Mouse (Mus musculus) limb, embryonic 10.5 days (tissue): Measurements from ENCODE around the gene Cacna2d3. TPM values are rescaled to one million over a fixed set of nuclear protein-coding genes. Genes with fewer than 3 reads are reported as not detected.

Source experiments
- DNase-seq: peaks from one replicate; pipeline ENCODE4 v3.0.0-alpha.2; 2017; ENCODE audit warnings: low spot score
- H3K27ac ChIP-seq: fragments of 300-500 bp; sonication (generic); 2 replicates; pipeline ENCODE4 v1.5.1; 2016; ENCODE audit warnings: mild to moderate bottlenecking
- H3K27me3 ChIP-seq: fragments of 300-500 bp; sonication (generic); 2 replicates; pipeline ENCODE4 v1.6.1; 2016; ENCODE audit warnings: low read depth, mild to moderate bottlenecking; ENCODE audit not compliant: poor library complexity, severe bottlenecking
- H3K36me3 ChIP-seq: fragments of 300-500 bp; sonication (generic); 2 replicates; pipeline ENCODE4 v1.6.1; 2016; ENCODE audit warnings: mild to moderate bottlenecking, moderate library complexity
- H3K4me1 ChIP-seq: fragments of 300-500 bp; sonication (generic); 2 replicates; pipeline ENCODE4 v1.6.1; 2016
- H3K4me3 ChIP-seq: fragments of 300-500 bp; sonication (generic); 2 replicates; pipeline ENCODE4 v1.5.1; 2016; ENCODE audit warnings: mild to moderate bottlenecking, moderate library complexity
- H3K9me3 ChIP-seq: fragments of 300-500 bp; sonication (generic); replicated peaks from 2 replicates; pipeline ENCODE4 v1.6.1; 2016; ENCODE audit warnings: mild to moderate bottlenecking
- WGBS: fragments of 180-500 bp; shearing (Covaris S2); methylation state at CpG from one replicate; pipeline ENCODE4 v1.1.7; 2016; 5-methylcytosine and 5-hydroxymethylcytosine counted together
- polyA plus RNA-seq: library from polyadenylated mRNA; unstranded; fragments of >200 nt; fragmentation: Nextera tagmentation; extraction: Ambion mirVana; gene quantifications from 2 replicates; pipeline ENCODE4 v1.2.1, GENCODE M21; 2016

Gene Cacna2d3
- polyA plus RNA-seq, 1 experiment from 2014 or later, result 0.86 TPM

DNA sequence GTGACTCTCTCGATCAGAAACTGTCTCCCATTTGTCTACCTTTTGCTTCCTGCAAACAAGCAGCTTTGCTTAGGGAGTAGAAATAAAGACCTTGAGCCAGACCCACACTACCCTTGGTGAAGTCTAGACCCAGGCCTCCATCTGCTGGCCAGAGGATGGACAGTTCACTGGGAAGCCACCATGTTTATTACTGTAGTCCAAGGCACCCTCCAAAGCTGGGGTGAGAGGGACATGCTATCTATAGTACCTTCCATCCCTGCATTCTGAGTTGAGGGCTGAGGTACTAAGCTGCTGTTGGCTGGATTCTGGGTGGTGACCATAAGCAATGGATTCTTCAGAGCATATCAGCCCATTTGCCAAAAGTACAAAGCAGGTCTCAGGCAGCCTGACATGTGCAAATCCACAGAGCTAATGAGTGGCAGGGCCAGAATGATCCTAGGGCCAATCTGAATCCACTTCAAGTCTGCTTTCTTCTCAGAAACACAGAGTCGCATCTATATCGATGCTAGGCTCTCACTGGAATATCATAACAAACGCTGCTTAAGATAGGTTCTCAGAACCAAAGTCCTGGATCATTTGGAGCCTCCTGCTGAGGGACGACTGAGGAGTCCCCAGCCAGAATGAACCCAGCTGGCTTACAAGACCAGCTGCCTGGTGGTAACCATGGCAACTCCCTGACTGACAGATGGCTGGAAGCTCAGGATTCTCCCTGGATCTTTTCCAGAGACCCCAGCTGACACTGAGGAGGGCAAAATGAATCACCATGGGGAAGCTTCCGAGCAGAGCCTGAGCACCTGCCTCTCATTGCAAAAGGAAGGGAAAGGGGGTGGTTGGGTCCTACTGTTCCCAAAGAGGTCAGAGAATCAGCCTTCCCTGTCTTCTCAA is 763.3 kb downstream of the Cacna2d3 start:
- WGBS, result 29% methylated on average over 6 of the region's 6 CpGs
- peak overlapping the region; percentile 5; the same call in 1 of the 2 replicates for H3K27ac ChIP-seq
- peaks cover 42% of the 10 kb centered on the region for H3K4me1 ChIP-seq
- H3K27me3 ChIP-seq, result no peaks in the 10 kb centered on the region
- no peak for DNase-seq
- no peaks in the 10 kb centered on the region for H3K9me3 ChIP-seq
- no peak overlapping the region for H3K4me3 ChIP-seq
- no peaks in the 10 kb centered on the region for H3K36me3 ChIP-seq

DNA sequence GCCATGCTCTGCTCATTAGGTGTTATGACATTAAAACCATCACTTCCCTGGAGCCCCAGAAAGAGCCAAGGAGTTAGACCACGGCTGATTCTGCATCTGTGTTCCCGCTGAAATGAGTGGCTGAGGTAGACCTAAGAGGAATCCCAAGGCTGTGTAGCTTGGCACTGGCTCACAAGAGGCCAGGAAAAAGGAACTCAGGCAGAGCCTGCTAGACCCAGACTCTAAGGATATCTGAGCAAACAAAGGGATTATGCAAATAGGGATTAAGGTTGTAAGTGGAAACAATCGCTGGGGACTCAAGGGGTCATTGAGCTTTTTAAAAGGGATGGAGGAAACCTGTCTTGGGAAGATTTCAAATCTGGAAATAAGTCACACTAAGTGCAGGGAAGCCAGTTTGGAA is 766.5 kb downstream of the Cacna2d3 start:
- H3K9me3 ChIP-seq, result no peaks in the 10 kb centered on the region
- no peaks in the 10 kb centered on the region for H3K27me3 ChIP-seq
- 17% methylated on average over 3 of the region's 3 CpGs for WGBS
- 0 out of 2 replicates have a peak overlapping the region, but pooled peaks have one; percentile 7 for H3K27ac ChIP-seq
- no peak overlapping the region for H3K4me3 ChIP-seq
- no peak for DNase-seq
- H3K36me3 ChIP-seq, result no peaks in the 10 kb centered on the region
- H3K4me1 ChIP-seq, result peaks cover 53% of the 10 kb centered on the region

DNA sequence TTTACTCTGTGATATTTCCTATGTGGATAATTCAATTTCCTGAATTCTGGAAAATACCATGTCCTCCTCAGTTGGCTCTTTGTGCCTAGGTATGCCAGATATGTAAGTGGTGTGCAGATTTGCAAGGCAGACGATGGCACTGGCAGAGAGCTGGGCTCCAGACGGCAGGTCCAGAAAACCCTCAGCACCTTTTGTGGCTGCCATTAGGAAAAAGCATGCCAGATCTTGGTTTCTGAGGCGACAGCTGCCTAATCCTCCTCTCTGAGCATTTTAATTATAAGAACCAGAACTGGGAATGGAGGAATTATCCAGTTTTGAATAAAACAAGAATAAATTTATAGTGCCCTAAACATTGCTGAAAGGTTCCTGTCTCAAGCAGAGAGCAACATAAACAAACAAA is 767.1 kb downstream of the Cacna2d3 start:
- no peaks in the 10 kb centered on the region for H3K36me3 ChIP-seq
- WGBS, result 34% methylated on average over 3 of the region's 3 CpGs
- no peaks in the 10 kb centered on the region for H3K27me3 ChIP-seq
- H3K4me3 ChIP-seq, result no peak overlapping the region
- DNase-seq, result no peak
- no peak overlapping the region for H3K27ac ChIP-seq
- no peaks in the 10 kb centered on the region for H3K9me3 ChIP-seq
- H3K4me1 ChIP-seq, result peaks cover 53% of the 10 kb centered on the region

DNA sequence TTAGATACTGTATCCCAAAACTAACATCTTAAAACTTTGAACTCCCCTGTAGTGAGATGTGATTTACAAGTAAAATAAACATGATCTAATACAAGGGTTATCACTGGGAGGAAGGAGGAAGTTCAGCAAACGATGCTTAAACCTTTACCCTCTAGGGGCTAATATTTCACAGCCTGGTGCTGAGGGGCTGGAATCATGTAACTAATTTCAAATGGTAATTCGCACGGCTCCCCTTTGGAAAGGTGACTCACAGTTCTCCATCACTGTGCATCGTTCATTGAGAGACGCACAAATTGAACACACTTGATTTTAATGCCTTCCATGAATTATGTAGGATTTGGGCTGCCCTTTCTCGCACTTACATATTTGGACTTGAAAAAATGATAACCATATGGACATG is 767.6 kb downstream of the Cacna2d3 start:
- H3K27ac ChIP-seq, result no peak overlapping the region

DNA sequence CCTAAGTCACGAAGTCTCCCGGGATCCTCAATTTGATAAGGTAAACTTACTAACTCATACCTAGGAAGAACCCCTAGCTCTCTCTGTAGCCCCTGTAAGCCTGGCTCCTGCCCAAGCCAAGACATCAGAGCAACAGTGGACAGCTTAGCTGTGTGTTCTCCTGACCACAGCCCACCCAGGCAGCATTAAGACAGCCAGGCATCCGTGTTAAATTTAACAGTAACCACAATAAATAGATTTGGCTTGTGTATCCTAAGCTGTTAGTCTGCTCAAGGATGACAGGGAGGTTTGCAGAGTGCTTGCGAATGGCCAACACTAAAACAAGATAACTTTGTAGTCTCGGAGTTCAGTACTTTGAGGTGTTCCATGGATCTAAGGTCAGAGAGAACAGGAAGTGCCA is 768.3 kb downstream of the Cacna2d3 start:
- WGBS, result 34% methylated on average over 5 of the region's 5 CpGs
- Histone ChIP-seq H3K4me3 (no peak overlapping the region), H3K27ac (peak overlapping the region; percentile 36; the same call in 1 of the 2 replicates), H3K9me3 (no peaks in the 10 kb centered on the region), H3K36me3 (no peaks in the 10 kb centered on the region), H3K4me1 (peaks cover 45% of the 10 kb centered on the region), H3K27me3 (no peaks in the 10 kb centered on the region)
- DNase-seq, result no peak

More for the DNA sequence above, 767.6 kb downstream of the Cacna2d3 start:
- Histone ChIP-seq H3K36me3 (no peaks in the 10 kb centered on the region), H3K9me3 (no peaks in the 10 kb centered on the region), H3K4me1 (peaks cover 52% of the 10 kb centered on the region), H3K27me3 (no peaks in the 10 kb centered on the region), H3K4me3 (no peak overlapping the region)
- DNase-seq, result no peak
- WGBS, result 31% methylated on average over 6 of the region's 6 CpGs

DNA sequence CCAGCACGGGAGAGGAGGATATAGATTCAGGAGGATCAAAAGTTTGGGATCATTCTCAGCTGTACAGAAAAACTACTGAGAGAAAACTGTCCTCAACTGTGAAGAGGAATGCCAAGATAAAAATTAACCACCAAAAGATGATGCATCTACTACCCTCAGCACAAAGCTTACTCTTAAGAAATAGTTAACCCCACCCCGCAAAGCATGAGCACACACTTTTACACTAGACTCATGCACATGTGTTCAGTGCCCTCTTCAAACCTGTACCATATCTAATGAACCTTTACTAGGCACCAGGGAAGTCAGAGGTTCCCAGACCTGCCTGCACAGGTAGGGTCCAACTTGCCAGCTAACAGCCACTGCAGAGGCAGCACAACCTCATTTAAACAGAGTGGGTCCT is 771.2 kb downstream of the Cacna2d3 start:
- Histone ChIP-seq H3K27ac (no peak overlapping the region), H3K36me3 (no peaks in the 10 kb centered on the region), H3K4me1 (peaks cover 36% of the 10 kb centered on the region), H3K9me3 (no peaks in the 10 kb centered on the region), H3K27me3 (no peaks in the 10 kb centered on the region), H3K4me3 (no peak overlapping the region)
- 88% methylated on average over 2 of the region's 2 CpGs for WGBS
- no peak for DNase-seq

DNA sequence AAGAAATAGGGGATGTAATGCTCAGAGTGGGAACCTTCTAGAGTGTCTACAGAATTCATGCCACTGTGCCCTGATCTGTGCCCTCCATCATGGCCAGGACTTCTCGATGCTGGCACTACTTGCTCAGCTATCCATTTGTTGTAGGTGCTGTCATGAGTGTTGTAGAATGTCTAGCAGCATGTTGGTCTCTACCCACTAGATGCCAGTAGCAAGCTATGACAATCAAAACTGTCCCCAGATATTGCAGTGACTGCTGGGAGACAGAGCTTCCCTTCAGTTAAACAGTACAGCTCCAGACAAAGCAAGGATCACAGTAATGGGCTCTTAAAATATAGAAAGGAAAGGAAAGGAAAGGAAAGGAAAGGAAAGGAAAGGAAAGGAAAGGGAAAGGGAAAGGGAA is 771.9 kb downstream of the Cacna2d3 start:
- Histone ChIP-seq H3K4me3 (no peak overlapping the region), H3K36me3 (no peaks in the 10 kb centered on the region), H3K9me3 (no peaks in the 10 kb centered on the region), H3K27ac (no peak overlapping the region), H3K27me3 (no peaks in the 10 kb centered on the region), H3K4me1 (peaks cover 29% of the 10 kb centered on the region)
- no peak for DNase-seq
- WGBS, result 90% methylated on average over 1 of the region's 1 CpGs

DNA sequence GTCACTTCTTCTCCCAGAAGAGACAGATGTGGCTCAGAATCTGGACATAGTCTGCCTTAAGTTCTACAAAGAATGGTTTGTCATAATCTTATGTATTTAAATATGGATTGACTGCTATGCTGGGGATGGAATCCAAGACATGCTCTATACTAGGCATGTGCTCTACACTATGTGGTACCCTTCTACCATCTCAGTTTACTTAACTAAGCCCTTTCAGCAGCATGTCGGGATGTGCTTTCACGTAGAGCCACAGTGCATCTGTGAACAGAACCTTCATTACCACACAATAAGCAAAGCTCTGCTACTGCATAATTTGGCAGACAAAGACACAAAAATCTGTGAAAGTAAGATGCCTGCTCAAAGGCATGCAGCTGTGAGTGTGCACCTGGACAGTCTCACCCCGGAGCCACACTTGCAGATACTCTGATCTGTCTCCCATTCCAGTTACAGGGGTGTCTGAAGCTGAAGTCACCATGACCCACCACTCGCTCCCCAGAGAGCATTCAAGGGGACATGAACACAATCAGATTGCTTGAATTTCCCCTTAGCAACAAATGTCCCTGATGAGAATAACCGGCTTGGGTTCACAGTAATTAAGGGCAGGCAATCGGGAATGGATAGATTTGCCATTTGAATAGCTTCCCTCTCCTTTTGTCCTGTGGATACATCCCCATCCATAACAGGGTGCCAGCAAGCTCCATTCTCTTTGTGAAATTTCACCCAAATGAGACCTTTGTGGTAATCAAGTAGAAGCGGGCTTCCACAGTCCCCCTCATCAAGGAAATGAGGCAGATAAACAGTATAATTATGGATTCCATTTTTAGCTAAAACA is 773.4 kb downstream of the Cacna2d3 start:
- 86% methylated on average over 7 of the region's 7 CpGs for WGBS
- H3K9me3 ChIP-seq, result no peaks in the 10 kb centered on the region
- no peak overlapping the region for H3K27ac ChIP-seq
- H3K27me3 ChIP-seq, result no peaks in the 10 kb centered on the region
- peaks cover 13% of the 10 kb centered on the region for H3K4me1 ChIP-seq
- no peak overlapping the region for H3K4me3 ChIP-seq
- H3K36me3 ChIP-seq, result no peaks in the 10 kb centered on the region
- DNase-seq, result no peak

DNA sequence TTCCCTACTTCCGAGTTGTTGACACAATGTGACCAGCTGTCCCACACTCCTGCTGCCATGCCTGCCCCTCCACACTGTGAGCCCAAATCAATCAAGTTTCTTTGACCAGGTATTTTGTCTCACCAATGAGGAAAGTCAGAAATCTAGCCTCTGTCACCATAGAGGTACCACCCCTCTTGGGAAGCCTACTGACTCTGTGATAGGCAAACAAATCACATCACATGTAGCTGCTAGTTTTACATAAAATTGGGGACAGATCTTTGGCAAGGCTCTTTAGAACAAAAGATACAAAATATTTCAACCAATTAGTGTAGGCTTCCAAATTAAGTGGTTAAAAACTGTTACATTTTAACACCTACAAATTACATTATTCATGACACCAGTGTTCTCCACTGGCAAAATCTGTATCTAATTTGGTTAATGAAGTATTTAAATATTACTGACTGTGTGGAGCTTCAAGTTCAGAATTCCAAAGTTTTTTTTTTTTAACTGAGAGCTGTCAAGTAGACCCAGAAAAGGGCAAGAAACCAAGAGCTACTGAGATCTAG is 788.8 kb downstream of the Cacna2d3 start:
- 85% methylated on average over 1 of the region's 1 CpGs for WGBS
- H3K9me3 ChIP-seq, result no peaks in the 10 kb centered on the region
- no peak for DNase-seq
- no peaks in the 10 kb centered on the region for H3K27me3 ChIP-seq
- H3K4me3 ChIP-seq, result no peak overlapping the region
- no peaks in the 10 kb centered on the region for H3K36me3 ChIP-seq
- no peak overlapping the region; the same call in 1 of the 2 replicates for H3K27ac ChIP-seq
- H3K4me1 ChIP-seq, result peaks cover 26% of the 10 kb centered on the region

DNA sequence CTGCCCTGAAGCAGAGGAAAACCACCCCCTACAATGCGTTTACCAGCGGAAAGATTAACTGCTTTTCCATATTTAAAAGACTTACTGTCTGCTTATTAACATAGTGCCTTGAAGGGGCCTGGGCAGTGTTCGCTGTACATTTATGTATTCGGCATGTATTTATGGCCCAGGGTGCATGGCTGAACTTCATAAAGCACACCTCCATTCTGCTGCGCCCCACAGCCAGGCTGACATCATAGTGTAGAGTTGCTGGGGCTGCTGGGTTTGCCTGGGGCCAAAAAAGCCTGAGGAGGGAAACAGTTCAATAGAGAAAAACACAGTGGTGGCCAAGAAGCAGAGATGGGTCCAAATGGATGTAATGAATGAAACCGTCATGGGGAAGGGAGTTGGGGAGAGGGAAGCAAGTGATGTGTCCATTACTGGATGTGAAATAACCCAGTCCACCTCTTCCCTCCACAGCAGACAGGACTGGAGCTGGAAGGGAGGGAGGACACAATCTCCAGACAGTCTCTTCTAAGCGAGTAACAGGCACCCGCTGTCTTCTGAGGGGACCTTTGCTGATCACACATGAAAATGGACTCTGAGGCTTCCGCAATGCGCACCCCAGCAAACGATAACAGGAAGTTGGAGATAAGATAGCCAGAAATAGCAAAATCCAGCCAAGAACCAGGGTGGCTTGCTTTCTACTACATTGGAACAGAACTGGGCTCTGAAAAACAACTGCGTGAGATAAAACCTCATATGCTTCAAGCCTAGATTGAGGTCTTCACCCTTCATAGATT is 798.3 kb downstream of the Cacna2d3 start:
- peaks cover 10% of the 10 kb centered on the region for H3K4me1 ChIP-seq
- no peaks in the 10 kb centered on the region for H3K27me3 ChIP-seq
- no peaks in the 10 kb centered on the region for H3K9me3 ChIP-seq
- H3K27ac ChIP-seq, result no peak overlapping the region
- 85% methylated on average over 12 of the region's 12 CpGs for WGBS
- no peak overlapping the region for H3K4me3 ChIP-seq
- DNase-seq, result no peak
- H3K36me3 ChIP-seq, result no peaks in the 10 kb centered on the region

DNA sequence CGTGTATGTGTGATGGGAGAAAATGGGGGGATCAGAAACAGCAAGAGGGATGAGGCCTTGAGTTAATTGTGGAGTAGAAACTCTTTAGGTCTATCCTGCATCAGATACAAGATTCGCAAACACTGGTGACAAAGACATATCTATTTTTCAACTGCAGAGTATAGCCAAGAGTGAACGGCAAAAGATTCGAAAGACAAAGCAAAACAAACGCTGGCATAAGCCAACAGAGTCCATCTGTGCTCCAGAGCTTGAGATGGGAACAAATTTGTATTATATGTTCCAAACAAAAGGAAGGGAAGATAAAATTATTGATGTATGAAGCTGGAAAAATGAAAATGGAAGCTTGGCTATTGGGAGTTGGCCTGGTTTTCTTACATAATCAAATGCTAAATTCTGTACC is 802.8 kb downstream of the Cacna2d3 start:
- H3K4me3 ChIP-seq, result no peak overlapping the region
- H3K4me1 ChIP-seq, result peaks cover 10% of the 10 kb centered on the region
- WGBS, result 87% methylated on average over 5 of the region's 5 CpGs
- no peaks in the 10 kb centered on the region for H3K9me3 ChIP-seq
- no peak for DNase-seq
- H3K27ac ChIP-seq, result no peak overlapping the region
- H3K36me3 ChIP-seq, result no peaks in the 10 kb centered on the region
- H3K27me3 ChIP-seq, result no peaks in the 10 kb centered on the region

DNA sequence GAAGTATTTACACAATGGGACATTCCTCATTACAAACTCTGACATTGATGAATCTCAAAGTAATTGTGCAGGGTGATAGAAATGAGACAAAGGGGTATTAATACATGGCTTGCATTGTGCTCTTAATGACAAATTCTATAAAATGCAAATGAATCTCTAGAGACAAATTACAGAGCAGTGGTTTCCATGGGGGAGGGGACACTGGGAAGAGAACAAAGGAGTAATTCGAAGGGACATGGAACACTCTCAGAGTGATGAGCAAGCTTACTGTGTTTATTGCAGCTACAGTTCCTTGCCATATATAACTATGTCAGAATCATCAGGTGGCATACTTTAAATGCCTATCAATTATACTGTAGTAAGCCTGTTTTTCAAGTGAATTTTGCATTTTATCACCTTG is 806.7 kb downstream of the Cacna2d3 start:
- 71% methylated on average over 1 of the region's 1 CpGs for WGBS

More for the DNA sequence above, 806.7 kb downstream of the Cacna2d3 start:
- H3K4me1 ChIP-seq, result no peaks in the 10 kb centered on the region
- no peaks in the 10 kb centered on the region for H3K27me3 ChIP-seq
- H3K27ac ChIP-seq, result no peak overlapping the region
- no peak overlapping the region for H3K4me3 ChIP-seq
- no peak for DNase-seq
- H3K9me3 ChIP-seq, result no peaks in the 10 kb centered on the region
- no peaks in the 10 kb centered on the region for H3K36me3 ChIP-seq
